Mouse (Mus musculus) Muller cell, postnatal 12 days (primary cell): ENCODE data around the gene Sertad2.

Experiments
- DNase-seq: peaks from one replicate; pipeline ENCODE4 v3.0.0-alpha.2; 2015; ENCODE audit errors: inconsistent ontology term

Gene Sertad2

GRCm38 (mm10) chr11:20680781-20681180 lies 137.7 kb downstream of the Sertad2 start:
- no peak for DNase-seq

- no peak for DNase-seq
Measured at GRCm38 (mm10) chr11:20681679-20682078, 138.6 kb downstream of the Sertad2 start.

GRCm38 (mm10) chr11:20691000-20691399 lies 147.9 kb downstream of the Sertad2 start:
- DNase-seq = peak; percentile 62
